Mouse (Mus musculus) CH12.LX (cell line): Measurements from ENCODE around the gene Slc15a2. TPM values are rescaled to one million over a fixed set of nuclear protein-coding genes. Genes with fewer than 3 reads are reported as not detected.
A peak's percentile ranks its signal among the peaks of the same experiment; 100 is the strongest.

Source experiments
- DNase-seq: peaks from one replicate; pipeline ENCODE4 v3.0.0-alpha.2; 2013; ENCODE audit errors: extremely low read depth
- H3K27ac ChIP-seq: 2 replicates; pipeline ENCODE4 v1.5.1; 2012; ENCODE audit warnings: low read depth, mild to moderate bottlenecking, control low read depth, moderate library complexity; ENCODE audit not compliant: insufficient read depth
- H3K27me3 ChIP-seq: replicated peaks from 2 replicates; pipeline ENCODE3; 2012; ENCODE audit warnings: inconsistent platforms
- H3K36me3 ChIP-seq, 2 experiments: replicated peaks in 1 of 2; 2 replicates each; pipeline versions ENCODE3 to v1.6.1; 2012; ENCODE audit warnings: inconsistent platforms in 1 of 2, low read length in 1 of 2, mild to moderate bottlenecking in 1 of 2, mixed read lengths in 1 of 2, moderate library complexity in 1 of 2; ENCODE audit not compliant: control insufficient read depth in 1 of 2, insufficient read depth in 1 of 2
- H3K4me1 ChIP-seq, 2 experiments: 2 replicates each; pipeline ENCODE4 v1.6.1; 2012; ENCODE audit warnings: inconsistent platforms in 1 of 2, moderate library complexity in 1 of 2; ENCODE audit not compliant: insufficient read depth in 2 of 2, control insufficient read depth in 1 of 2
- H3K4me2 ChIP-seq: 2 replicates; pipeline ENCODE4 v1.6.1; 2012; ENCODE audit warnings: low read depth, mild to moderate bottlenecking, control low read depth; ENCODE audit not compliant: poor library complexity, insufficient read depth, severe bottlenecking
- H3K4me3 ChIP-seq, 3 experiments: fragments of 150-350 bp in 1 of 3; sonication (generic) in 1 of 3; replicated peaks in 1 of 3; 2 replicates each; pipeline versions ENCODE3 to v1.5.1; 2011 to 2012; ENCODE audit warnings: low read depth in 2 of 3, low read length in 2 of 3, mild to moderate bottlenecking in 2 of 3, moderate library complexity in 2 of 3, control low read depth in 1 of 3, improper control_type of control experiment in 1 of 3, inconsistent platforms in 1 of 3, mixed read lengths in 1 of 3; ENCODE audit not compliant: poor library complexity in 1 of 3
- H3K79me2 ChIP-seq: replicated peaks from 2 replicates; pipeline ENCODE4 v1.6.1; 2012; ENCODE audit warnings: mild to moderate bottlenecking, moderate library complexity; ENCODE audit not compliant: control insufficient read depth, poor library complexity, insufficient read depth, severe bottlenecking; ENCODE audit errors: extremely low read depth
- H3K9ac ChIP-seq: 2 replicates; pipeline ENCODE4 v1.6.1; 2012; ENCODE audit warnings: low read depth, mild to moderate bottlenecking, control low read depth, moderate library complexity; ENCODE audit not compliant: insufficient read depth
- H3K9me3 ChIP-seq: replicated peaks from 2 replicates; pipeline ENCODE3; 2012; ENCODE audit warnings: low read length, inconsistent platforms, mixed read lengths
- CTCF ChIP-seq, 2 experiments: IDR thresholded peaks in 1 of 2; conservative IDR thresholded peaks in 1 of 2; 2 replicates each; pipeline ENCODE4 v1.5.1; 2011 to 2012; ENCODE audit warnings: low read depth in 2 of 2, low read length in 2 of 2, improper control_type of control experiment in 1 of 2, inconsistent platforms in 1 of 2, mild to moderate bottlenecking in 1 of 2, moderate library complexity in 1 of 2
- E2F4 ChIP-seq: IDR thresholded peaks from 2 replicates; pipeline ENCODE4 v1.6.1; 2011; ENCODE audit warnings: low read depth, low read length, improper control_type of control experiment; ENCODE audit not compliant: insufficient replicate concordance
- ETS1 ChIP-seq: conservative IDR thresholded peaks from 2 replicates; pipeline ENCODE4 v1.6.1; 2012; ENCODE audit warnings: low read depth, mild to moderate bottlenecking, inconsistent platforms, low read length, improper control_type of control experiment, moderate library complexity
- HCFC1 ChIP-seq: IDR thresholded peaks from 2 replicates; pipeline ENCODE4 v1.6.1; 2012; ENCODE audit warnings: low read depth, mild to moderate bottlenecking, inconsistent platforms, low read length, improper control_type of control experiment
- IRF4 ChIP-seq: IDR thresholded peaks from 2 replicates; pipeline ENCODE4 v1.6.1; 2014; ENCODE audit warnings: low read depth, mild to moderate bottlenecking, inconsistent platforms, low read length, improper control_type of control experiment
- MYC ChIP-seq: IDR thresholded peaks from 2 replicates; pipeline ENCODE4 v1.6.1; 2011; ENCODE audit warnings: low read depth, mild to moderate bottlenecking, improper control_type of control experiment, low read length
- NRF1 ChIP-seq: IDR thresholded peaks from 2 replicates; pipeline ENCODE4 v1.6.1; 2014; ENCODE audit warnings: low read depth, mild to moderate bottlenecking, inconsistent platforms, low read length, improper control_type of control experiment, moderate library complexity
- POLR2A ChIP-seq: IDR thresholded peaks from 2 replicates; pipeline ENCODE4 v1.6.1; 2011; ENCODE audit warnings: low read depth, mild to moderate bottlenecking, improper control_type of control experiment, low read length
- RAD21 ChIP-seq: IDR thresholded peaks from 2 replicates; pipeline ENCODE4 v1.6.1; 2011; ENCODE audit warnings: low read depth, mild to moderate bottlenecking, low read length, improper control_type of control experiment, moderate library complexity
- SIN3A ChIP-seq: IDR thresholded peaks from 2 replicates; pipeline ENCODE4 v1.6.1; 2012; ENCODE audit warnings: low read length, improper control_type of control experiment, inconsistent platforms
- SMC3 ChIP-seq: IDR thresholded peaks from 2 replicates; pipeline ENCODE4 v1.6.1; 2011; ENCODE audit warnings: low read depth, low read length, improper control_type of control experiment
- TCF12 ChIP-seq: IDR thresholded peaks from 2 replicates; pipeline ENCODE4 v1.6.1; 2014; ENCODE audit warnings: low read depth, mild to moderate bottlenecking, inconsistent platforms, low read length, improper control_type of control experiment
- USF1 ChIP-seq: IDR thresholded peaks from 2 replicates; pipeline ENCODE4 v1.6.1; 2014; ENCODE audit warnings: low read depth, mild to moderate bottlenecking, inconsistent platforms, low read length, improper control_type of control experiment
- ZC3H11A ChIP-seq: IDR thresholded peaks from 2 replicates; pipeline ENCODE4 v1.6.1; 2012; ENCODE audit warnings: low read depth, mild to moderate bottlenecking, inconsistent platforms, low read length, improper control_type of control experiment
- ZKSCAN1 ChIP-seq: IDR thresholded peaks from 2 replicates; pipeline ENCODE4 v1.6.1; 2012; ENCODE audit warnings: low read depth, inconsistent platforms, low read length, improper control_type of control experiment, borderline replicate concordance
- dilution Hi-C: fragments of 300-500 bp; cut with MboI; formaldehyde crosslinking; loops from 2 replicates; pipeline ENCODE4 v1.14.3; 2020; ENCODE audit warnings: low sequenced_read_pairs; ENCODE audit not compliant: extremely low pct_unique_long_range_greater_than_20kb, extremely low pct_ligation_motif_present
- in situ Hi-C: fragments of 300-500 bp; cut with MboI; formaldehyde crosslinking; loops from 3 replicates; pipeline ENCODE4 v1.14.3; 2019; ENCODE audit warnings: low sequenced_read_pairs, low pct_ligation_motif_present, low pct_unique_long_range_greater_than_20kb, mixed read lengths
- polyA plus RNA-seq: library from polyadenylated mRNA; unstranded; fragments of >175 nt; gene quantifications from 2 replicates; pipeline ENCODE4 v1.2.1, GENCODE M21; 2012; ENCODE audit warnings: low read depth; ENCODE audit not compliant: insufficient read length
- total RNA-seq, 2 experiments: library from RNA; depleted of rRNA; stranded (reverse); fragments of 300-350 nt in 1 of 2; fragments of >200 nt in 1 of 2; gene quantifications; 2 replicates each; pipeline ENCODE4 v1.2.3; 2012 to 2014

Gene Slc15a2
- total and polyA plus RNA-seq, 3 experiments, result 9.4 to 11.7 (median 11.4) TPM

- peaks cover 3% of the 10 kb centered on the region for H3K27me3 ChIP-seq
- TF ChIP-seq TCF12, result no peak
- TF ChIP-seq ETS1, result no peak
- TF ChIP-seq USF1, result no peak
- TF ChIP-seq MYC, result no peak
- no peak for TF ChIP-seq POLR2A
- TF ChIP-seq HCFC1, result no peak
- no peak for TF ChIP-seq IRF4
- no peak for TF ChIP-seq ZC3H11A
- no peak for TF ChIP-seq RAD21
- TF ChIP-seq, all 38 proteins: peak for 0
- no peak overlapping the region for H3K4me2 ChIP-seq
- no peaks in the 10 kb centered on the region for H3K36me3 ChIP-seq
- in situ Hi-C loops, result no loop called here
- no peak overlapping the region for H3K27ac ChIP-seq
- H3K9me3 ChIP-seq, result no peaks in the 10 kb centered on the region
- H3K9ac ChIP-seq, result no peak overlapping the region
- no peaks in the 10 kb centered on the region for H3K79me2 ChIP-seq
- dilution Hi-C loops, result no loop called here
- no peak overlapping the region for H3K4me3 ChIP-seq
- no peak for DNase-seq
- H3K4me1 ChIP-seq, result no peaks in the 10 kb centered on the region
Measured at GRCm38 (mm10) chr16:36739404-36739930, 45.3 kb downstream of the Slc15a2 start.

GRCm38 (mm10) chr16:36735421-36735820, 49.3 kb downstream of the Slc15a2 start:
- dilution Hi-C loops, result no loop called here
- in situ Hi-C loops, result no loop called here
- Histone ChIP-seq H3K36me3 (no peaks in the 10 kb centered on the region), H3K4me1 (peaks cover 0 to 7% of the 10 kb centered on the region in 2 experiments; a peak in 2 of 4 replicates), H3K4me2 (no peak overlapping the region), H3K9me3 (no peaks in the 10 kb centered on the region), H3K9ac (no peak overlapping the region), H3K79me2 (no peaks in the 10 kb centered on the region), H3K27me3 (peaks cover 3% of the 10 kb centered on the region), H3K27ac (no peak overlapping the region), H3K4me3 (no peak overlapping the region)
- no peak for DNase-seq
- TF ChIP-seq RAD21 (peak; percentile 59), NRF1 (0 out of 2 replicates have a peak, but pooled peaks have one; percentile 5), ZKSCAN1 (no peak), CTCF (conservative IDR thresholded peaks at IDR 0.05 in 1 of 2, IDR thresholded peaks at IDR 0.05 in 1 of 2; ENCODE audit: low read depth in 2 of 2, low read length in 2 of 2) (peak in 1 of 2 experiments; percentile 82; a peak in 2 of 4 replicates), MYC (no peak), SIN3A (no peak), ZC3H11A (peak; percentile 57), IRF4 (no peak), E2F4 (no peak), SMC3 (peak; percentile 87)
